Mouse (Mus musculus) midbrain, postnatal 0 days (tissue): ENCODE data around the gene Lenep. TPM values are rescaled to one million over a fixed set of nuclear protein-coding genes. Genes with fewer than 3 reads are reported as not detected.
A peak's percentile ranks its signal among the peaks of the same experiment; 100 is the strongest.

ENCODE experiments used
- ATAC-seq: fragments of 200-750 bp; cut with Nextera tagmentation; 2 replicates; pipeline ENCODE4 v1.8.0; 2017; ENCODE audit warnings: moderate number of reproducible peaks, mild to moderate bottlenecking, moderate TSS enrichment, moderate library complexity; ENCODE audit not compliant: low FRiP score
- DNase-seq: peaks from one replicate; pipeline ENCODE4 v3.0.0-alpha.2; 2015; ENCODE audit warnings: low spot score
- H3K27ac ChIP-seq: fragments of 300-500 bp; sonication (generic); 2 replicates; pipeline ENCODE4 v1.5.1; 2014; ENCODE audit warnings: low read depth, mild to moderate bottlenecking, low read length, mixed read lengths
- H3K27me3 ChIP-seq: fragments of 300-500 bp; sonication (generic); 2 replicates; pipeline ENCODE4 v1.6.1; 2014; ENCODE audit warnings: low read length, control low read depth, mixed read lengths; ENCODE audit not compliant: insufficient read depth
- H3K36me3 ChIP-seq: fragments of 300-500 bp; sonication (generic); 2 replicates; pipeline ENCODE4 v1.6.1; 2014; ENCODE audit warnings: low read length, control low read depth, mixed read lengths; ENCODE audit not compliant: insufficient read depth
- H3K4me1 ChIP-seq: fragments of 300-500 bp; sonication (generic); 2 replicates; pipeline ENCODE4 v1.6.1; 2014; ENCODE audit warnings: mild to moderate bottlenecking, control low read depth, antibody characterized with exemption, low read length, mixed read lengths; ENCODE audit not compliant: insufficient read depth
- H3K4me2 ChIP-seq: fragments of 300-500 bp; sonication (generic); 2 replicates; pipeline ENCODE4 v1.6.1; 2014; ENCODE audit warnings: low read depth, mild to moderate bottlenecking, low read length, mixed read lengths; ENCODE audit not compliant: poor library complexity, severe bottlenecking
- H3K4me3 ChIP-seq: fragments of 300-500 bp; sonication (generic); 2 replicates; pipeline ENCODE4 v1.5.1; 2014; ENCODE audit warnings: low read depth, mild to moderate bottlenecking, low read length, moderate library complexity
- H3K9ac ChIP-seq: fragments of 300-500 bp; sonication (generic); replicated peaks from 2 replicates; pipeline ENCODE4 v1.6.1; 2014; ENCODE audit warnings: mild to moderate bottlenecking, low read length, moderate library complexity, mixed read lengths; ENCODE audit not compliant: poor library complexity, severe bottlenecking
- H3K9me3 ChIP-seq: fragments of 300-500 bp; sonication (generic); 2 replicates; pipeline ENCODE4 v1.6.1; 2016; ENCODE audit warnings: low read length, control low read depth
- CTCF ChIP-seq: IDR thresholded peaks from 2 replicates; pipeline ENCODE4 v1.5.1; 2016; ENCODE audit warnings: antibody characterized with exemption, mild to moderate bottlenecking
- WGBS: fragments of 180-500 bp; shearing (Covaris S2); extraction: QIAGEN DNeasy Blood & Tissue Kit; methylation state at CpG from one replicate; pipeline ENCODE4 v1.1.7; 2014; 5-methylcytosine and 5-hydroxymethylcytosine counted together
- polyA plus RNA-seq: library from polyadenylated mRNA; unstranded; fragments of >200 nt; fragmentation: Nextera tagmentation; extraction: Ambion mirVana; gene quantifications from 2 replicates; pipeline ENCODE4 v1.2.1, GENCODE M21; 2015
- total RNA-seq: library from RNA; depleted of rRNA; stranded (reverse); fragments of >200 nt; gene quantifications from 2 replicates; pipeline ENCODE4 v1.2.3, GENCODE M21; 2014

Lenep gene
- total and polyA plus RNA-seq, 2 experiments from 2014 or later, result 1.8 TPM; not detected in 1

DNA sequence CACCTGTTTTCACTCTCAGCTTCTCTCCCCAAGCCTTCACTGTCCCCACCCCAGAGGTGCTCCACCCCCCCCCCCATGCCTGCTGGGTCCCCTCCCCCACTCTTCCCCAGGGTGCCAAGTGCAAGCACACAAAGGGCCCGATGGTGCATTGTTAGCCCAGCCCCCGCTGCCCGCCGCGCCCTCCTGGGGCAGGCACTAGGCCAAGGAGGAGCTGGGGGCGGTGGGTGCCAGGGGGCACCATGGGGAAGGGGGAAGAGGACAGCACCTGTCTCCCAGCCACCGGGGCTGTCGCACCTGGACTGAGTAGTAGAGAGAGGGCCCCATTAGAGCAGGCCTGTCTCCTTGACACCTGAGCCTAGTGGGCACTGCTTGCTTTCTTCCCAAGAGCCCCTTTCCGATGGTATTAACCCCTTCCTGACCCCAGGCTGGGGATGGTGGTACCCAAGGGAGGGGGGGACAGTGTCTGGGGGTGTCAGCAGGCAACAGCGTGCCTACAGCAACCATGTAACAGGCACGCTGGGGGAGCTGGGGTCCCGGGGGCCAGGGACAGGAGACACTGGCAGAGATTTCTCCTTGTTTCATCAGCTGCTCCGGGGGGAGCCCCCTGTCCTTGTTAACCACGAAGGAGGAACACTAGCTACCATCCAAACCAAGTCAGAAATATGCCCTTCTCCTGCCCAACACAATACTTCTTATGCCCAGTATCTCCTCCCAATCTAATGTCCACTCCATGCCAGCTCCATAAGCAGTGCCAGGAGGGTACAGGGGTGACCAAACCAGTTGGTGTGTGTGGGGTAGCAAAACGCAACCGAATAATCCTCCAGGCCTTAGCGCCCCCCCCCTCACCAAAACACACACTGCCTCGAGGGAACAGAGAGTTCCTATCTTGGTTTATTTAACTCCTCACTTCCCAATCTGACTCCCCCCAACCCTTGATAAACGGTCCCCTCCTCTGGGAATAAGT, 11.6 kb downstream of the Lenep start:
- Histone ChIP-seq H3K4me2 (peak overlapping the region; percentile 100), H3K4me1 (peaks cover 15% of the 10 kb centered on the region), H3K36me3 (no peaks in the 10 kb centered on the region), H3K9ac (peak overlapping the region; percentile 61), H3K4me3 (peak overlapping the region; percentile 54), H3K27ac (no peak overlapping the region), H3K9me3 (no peaks in the 10 kb centered on the region), H3K27me3 (peaks cover 9% of the 10 kb centered on the region; the same call in 1 of the 2 replicates)
- no peak for DNase-seq
- ATAC-seq, result no peak
- no peak for TF ChIP-seq CTCF
- WGBS, result 16% methylated on average over 19 of the region's 19 CpGs

DNA sequence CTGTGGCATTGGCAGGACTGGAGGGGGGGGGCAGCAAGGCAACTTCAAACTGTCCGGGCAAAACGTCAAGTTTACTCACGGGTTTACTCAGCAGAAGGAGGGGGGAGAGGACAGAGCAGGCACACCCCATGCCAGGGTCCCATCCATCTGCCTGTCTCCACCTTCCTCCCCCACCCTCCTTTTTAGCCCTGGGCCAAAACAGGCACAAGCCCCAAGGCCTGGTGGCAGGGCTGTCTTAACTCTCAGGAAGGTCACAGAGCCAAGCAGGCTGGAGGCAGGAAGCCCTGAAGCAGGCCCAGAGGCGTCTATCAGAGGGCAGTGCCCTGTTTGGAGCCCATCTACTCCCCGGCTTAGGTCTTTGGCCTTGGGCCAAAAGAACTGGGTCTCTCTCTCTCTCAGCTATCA, 12.5 kb downstream of the Lenep start:
- H3K27ac ChIP-seq, result no peak overlapping the region

DNA sequence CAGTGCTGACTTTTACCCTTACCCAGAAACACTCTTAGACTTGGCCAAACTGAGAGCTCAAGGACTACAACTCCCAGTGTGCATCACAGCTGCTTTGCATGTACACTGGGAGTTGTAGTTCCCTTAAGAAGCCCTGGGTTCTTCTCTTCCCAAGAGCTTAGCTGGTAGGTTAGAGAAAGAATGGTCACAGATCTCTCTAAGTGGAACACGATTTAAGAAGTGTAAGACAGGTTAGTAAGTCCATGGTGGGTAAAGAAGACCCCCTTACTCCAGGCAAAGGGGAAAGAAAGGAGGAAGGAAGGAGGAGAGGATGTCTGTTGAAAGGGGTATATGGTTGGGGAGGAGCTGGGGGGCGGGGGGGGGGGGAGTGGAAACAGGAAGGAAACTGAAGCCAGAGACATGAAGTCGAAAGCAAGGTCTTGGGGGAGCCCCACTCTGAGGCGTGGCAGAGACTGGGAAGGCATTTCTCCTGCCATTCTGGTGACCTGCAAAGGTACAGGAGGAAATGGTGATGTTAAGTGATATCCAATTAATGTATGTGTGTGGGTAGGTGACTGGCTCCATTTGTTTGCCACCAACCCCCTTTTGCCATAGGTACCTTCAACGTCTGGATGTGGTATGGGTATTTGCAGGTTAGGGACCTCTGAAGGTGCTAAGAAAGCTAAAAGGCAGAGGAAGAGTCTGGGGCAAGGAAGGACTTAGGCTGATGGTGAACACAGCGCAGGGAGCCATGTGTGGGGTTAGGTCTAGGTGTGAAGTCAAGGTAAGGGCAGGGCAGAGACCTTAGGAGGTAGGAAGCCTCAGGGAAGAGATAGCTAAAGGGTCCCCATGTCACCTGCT, 13.5 kb downstream of the Lenep start:
- Histone ChIP-seq H3K9ac (no peak overlapping the region), H3K27ac (no peak overlapping the region), H3K27me3 (no peaks in the 10 kb centered on the region; the same call in 1 of the 2 replicates), H3K4me2 (no peak overlapping the region), H3K4me3 (no peak overlapping the region), H3K36me3 (no peaks in the 10 kb centered on the region), H3K9me3 (no peaks in the 10 kb centered on the region), H3K4me1 (peaks cover 14% of the 10 kb centered on the region; the same call in 1 of the 2 replicates)
- DNase-seq (peak; percentile 75), ATAC-seq (no peak)
- WGBS, result 76% methylated on average over 5 of the region's 6 CpGs
- TF ChIP-seq CTCF, result no peak

More for the DNA sequence above, 12.5 kb downstream of the Lenep start:
- peak; percentile 17 for DNase-seq
- Histone ChIP-seq H3K4me2 (no peak overlapping the region), H3K9ac (no peak overlapping the region), H3K9me3 (no peaks in the 10 kb centered on the region), H3K27me3 (peaks cover 3% of the 10 kb centered on the region; the same call in 1 of the 2 replicates), H3K36me3 (no peaks in the 10 kb centered on the region), H3K4me1 (peaks cover 14% of the 10 kb centered on the region; the same call in 1 of the 2 replicates), H3K4me3 (no peak overlapping the region)
- no peak for ATAC-seq
- no peak for TF ChIP-seq CTCF
- 42% methylated on average over 5 of the region's 5 CpGs for WGBS

DNA sequence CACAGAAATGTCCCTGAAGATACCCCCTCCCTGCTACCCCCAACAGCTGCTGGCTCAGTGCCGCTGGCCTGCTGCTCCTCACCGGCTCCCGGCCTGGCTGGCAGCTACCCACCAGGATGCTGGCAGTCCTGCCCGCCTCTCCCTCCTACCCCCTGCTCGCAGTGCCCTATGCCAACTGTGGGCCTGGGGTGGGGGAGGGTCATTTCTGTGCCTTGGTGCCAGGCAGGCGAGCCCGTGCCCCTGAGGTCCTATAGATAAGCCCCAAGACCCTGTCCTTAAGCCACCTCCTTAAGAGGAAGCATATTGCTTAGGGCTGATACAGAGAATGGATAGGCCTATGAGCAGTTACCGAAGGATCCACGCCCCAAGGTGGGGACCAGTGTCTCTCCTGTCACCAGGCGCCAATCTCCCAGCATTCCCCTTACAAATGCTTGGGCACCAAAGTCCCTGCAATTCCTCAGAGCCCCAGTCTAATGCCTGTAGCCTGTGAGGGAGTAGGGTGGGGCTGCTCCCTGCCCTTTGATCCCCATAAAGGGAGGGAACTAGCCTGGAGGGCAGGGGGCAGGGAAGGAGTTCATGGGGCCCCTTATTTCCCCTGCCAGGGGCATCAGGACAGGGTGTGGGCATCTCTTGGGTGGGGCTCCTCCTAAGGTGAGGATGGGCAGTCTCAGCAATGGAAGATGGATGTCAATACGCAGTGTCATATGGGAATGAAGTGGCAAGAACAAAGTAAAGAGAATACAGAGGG, 14.3 kb downstream of the Lenep start:
- no peaks in the 10 kb centered on the region; the same call in 1 of the 2 replicates for H3K27me3 ChIP-seq
- no peak overlapping the region for H3K27ac ChIP-seq
- ATAC-seq, result no peak
- H3K4me3 ChIP-seq, result no peak overlapping the region
- H3K9me3 ChIP-seq, result no peaks in the 10 kb centered on the region
- H3K4me2 ChIP-seq, result no peak overlapping the region
- no peak overlapping the region for H3K9ac ChIP-seq
- DNase-seq, result peak; percentile 49
- TF ChIP-seq CTCF, result no peak
- H3K4me1 ChIP-seq, result peaks cover 14% of the 10 kb centered on the region; the same call in 1 of the 2 replicates
- no peaks in the 10 kb centered on the region for H3K36me3 ChIP-seq
- 71% methylated on average over 11 of the region's 11 CpGs for whole genome bisulfite sequencing

DNA sequence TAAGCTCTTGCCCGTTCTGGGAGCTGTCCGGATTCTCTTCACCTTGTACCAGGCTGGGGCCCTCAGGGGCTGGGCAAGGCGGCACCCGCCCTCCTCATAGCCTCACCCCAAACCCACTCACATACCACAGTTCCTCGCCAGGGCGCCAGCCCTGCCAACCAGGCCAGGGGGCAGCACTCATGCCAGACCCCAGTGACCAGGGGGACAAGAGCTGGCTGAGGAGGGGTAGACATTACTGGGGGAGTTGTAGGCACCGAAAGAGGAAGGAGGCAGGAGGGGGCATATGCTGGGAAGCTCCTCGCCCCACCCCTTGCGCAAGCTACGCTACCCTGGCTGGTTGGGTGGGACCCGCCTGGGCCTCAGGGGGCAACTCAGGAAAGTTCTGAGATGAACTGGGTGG, 15.0 kb downstream of the Lenep start:
- WGBS, result 82% methylated on average over 11 of the region's 11 CpGs
- no peak for ATAC-seq
- TF ChIP-seq CTCF, result no peak; the same call in 1 of the 2 replicates
- Histone ChIP-seq H3K36me3 (no peaks in the 10 kb centered on the region), H3K9me3 (no peaks in the 10 kb centered on the region), H3K27me3 (no peaks in the 10 kb centered on the region; the same call in 1 of the 2 replicates), H3K27ac (no peak overlapping the region), H3K4me3 (no peak overlapping the region), H3K4me1 (peaks cover 14% of the 10 kb centered on the region; the same call in 1 of the 2 replicates), H3K9ac (no peak overlapping the region), H3K4me2 (no peak overlapping the region)
- DNase-seq, result no peak
